In the genomic region with DNA sequence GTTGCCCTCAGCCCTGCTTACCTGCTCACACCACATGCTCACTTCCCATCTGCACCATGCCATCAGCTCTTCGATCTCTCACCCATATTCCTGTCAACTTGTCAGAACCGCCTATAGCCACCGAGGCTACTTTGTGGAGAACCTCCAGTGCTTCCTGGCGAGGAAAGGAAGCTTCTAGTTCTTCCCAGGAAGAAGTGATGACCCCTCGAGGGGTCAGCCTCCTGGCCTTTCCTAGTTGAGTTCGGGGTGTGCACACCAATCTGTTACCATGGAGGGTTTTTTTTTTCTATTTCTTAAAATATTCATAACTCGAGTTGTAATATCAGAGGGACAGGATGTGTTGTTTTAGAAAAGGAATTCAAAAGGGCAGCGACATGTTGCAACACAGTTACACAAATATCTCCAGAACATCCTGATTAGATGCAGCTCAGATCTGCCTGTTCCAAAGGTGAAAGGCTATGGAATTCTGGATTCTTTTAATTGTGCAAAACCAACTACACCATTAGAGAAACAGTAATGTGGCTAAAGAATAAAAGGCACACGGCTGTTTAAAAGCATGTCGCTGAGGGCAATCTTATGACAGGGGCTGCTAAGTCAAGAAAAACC, we compare ENCODE assay signal across 20 mouse cellular contexts.
DNase-seq lines count a peak whose midpoint lies in the region; ATAC-seq and TF ChIP-seq lines count a peak whose summit lies in the region.
"Had no signal": no experiment of that assay in that cellular context is flagged by ENCODE, and none has a peak within 500 bp of the region (broad histone marks: within the 10 kb centered on the region; RNA-seq: fewer than 3 reads in every experiment).

No protein-coding gene starts in this region.

- H3K9me3 ChIP-seq in kidney, embryonic 14.5 days (ENCODE audit: control insufficient read depth, low read length), result no peaks in the 10 kb centered on the region
- H3K9me3 ChIP-seq: embryonic facial prominence, embryonic 12.5 days; heart, embryonic 15.5 days; hindbrain, embryonic 13.5 days; liver, embryonic 13.5 days had no signal

- 85% methylated on average over 10 of the region's 10 CpGs for WGBS in kidney, embryonic 14.5 days

- ATAC-seq in kidney, embryonic 14.5 days (ENCODE audit: low FRiP score, low TSS enrichment), result no peak
- ATAC-seq: forebrain, postnatal 0 days; inflammation-experienced regulatory T-cells, adult 6 months had no signal

- H3K36me3 ChIP-seq in kidney, embryonic 14.5 days (ENCODE audit: control insufficient read depth, insufficient read depth, low read length), result peaks cover 7% of the 10 kb centered on the region; the same call in 1 of the 2 replicates
- H3K36me3 ChIP-seq: heart, embryonic 15.5 days; liver, embryonic 13.5 days had no signal

- no peak overlapping the region for H3K9ac ChIP-seq in kidney, embryonic 14.5 days (ENCODE audit: low read depth, low read length)
- H3K9ac ChIP-seq: embryonic facial prominence, embryonic 12.5 days; forebrain, postnatal 0 days; heart, embryonic 15.5 days; hindbrain, embryonic 13.5 days; liver, embryonic 13.5 days had no signal

- peak; percentile 13 for DNase-seq in kidney, adult 11 months
- DNase-seq in layer of hippocampus, adult 2 months (ENCODE audit: low spot score in 2 of 2), result no peak
- DNase-seq in layer of hippocampus, adult 11-12 months (ENCODE audit: low spot score), result no peak
- DNase-seq in lung, postnatal 14 days, result peak; percentile 28
- DNase-seq in lung, postnatal 10 days, result no peak
- DNase-seq in thymus, postnatal 14 days, result no peak
- DNase-seq: cerebellum, adult 18-20 months; cerebellum, postnatal 14 days; forebrain, postnatal 0 days; gastrocnemius, postnatal 36 days; heart, postnatal 36 days; liver, embryonic 13.5 days; midbrain, embryonic 14.5 days had no signal

- no peak overlapping the region for H3K4me3 ChIP-seq in kidney, embryonic 14.5 days (ENCODE audit: low read length)
- no peak overlapping the region for H3K4me3 ChIP-seq in layer of hippocampus, adult 2 months
- H3K4me3 ChIP-seq: embryonic facial prominence, embryonic 12.5 days; heart, embryonic 15.5 days; hindbrain, embryonic 13.5 days; left cerebral cortex, adult 2 months; liver, embryonic 13.5 days had no signal

- no peaks in the 10 kb centered on the region for H3K4me1 ChIP-seq in kidney, embryonic 14.5 days (ENCODE audit: control insufficient read depth, insufficient read depth, low read length)
- H3K4me1 ChIP-seq: embryonic facial prominence, embryonic 12.5 days; heart, embryonic 15.5 days; hindbrain, embryonic 13.5 days had no signal

- no peak overlapping the region for H3K4me2 ChIP-seq in kidney, embryonic 14.5 days (replicated peaks; ENCODE audit: low read depth, low read length)
- H3K4me2 ChIP-seq: embryonic facial prominence, embryonic 12.5 days; heart, embryonic 15.5 days; hindbrain, embryonic 13.5 days; liver, embryonic 13.5 days had no signal

- H3K27me3 ChIP-seq in kidney, embryonic 14.5 days (ENCODE audit: control insufficient read depth, insufficient read depth, low read length), result no peaks in the 10 kb centered on the region
- H3K27me3 ChIP-seq: embryonic facial prominence, embryonic 12.5 days; heart, embryonic 15.5 days; hindbrain, embryonic 13.5 days; liver, embryonic 13.5 days had no signal

- no peak overlapping the region for H3K27ac ChIP-seq in kidney, embryonic 14.5 days (ENCODE audit: low read depth, low read length)
- 0 out of 2 replicates have a peak overlapping the region, but pooled peaks have one; percentile 23 for H3K27ac ChIP-seq in layer of hippocampus, adult 2 months
- H3K27ac ChIP-seq: embryonic facial prominence, embryonic 12.5 days; heart, embryonic 15.5 days; hindbrain, embryonic 13.5 days; kidney, postnatal 0 days; left cerebral cortex, adult 2 months; liver, embryonic 13.5 days had no signal

- TF ChIP-seq CTCF in layer of hippocampus, adult 2 months (conservative IDR thresholded peaks at IDR 0.05), result no peak

Comparison
In these comparisons a context has a peak if more than half of its experiments do, and no peak if none do; other contexts are left out.
1. DNase-seq: peak in kidney, adult 11 months (single experiment) and lung, postnatal 14 days (single experiment); none in layer of hippocampus, adult 2 months (0 of 2), layer of hippocampus, adult 11-12 months (single experiment), lung, postnatal 10 days (single experiment) and thymus, postnatal 14 days (single experiment).